Mouse (Mus musculus): ENCODE results near the gene Ift43.

Gene Ift43

GRCm38 (mm10) chr12:86132799-86133198 is 50.5 kb downstream of the Ift43 start:
- DNase-seq: peak; percentile 63

- no peak for DNase-seq
Measured at GRCm38 (mm10) chr12:86135691-86136090, 53.4 kb downstream of the Ift43 start.

GRCm38 (mm10) chr12:86138696-86139095 is 56.4 kb downstream of the Ift43 start:
- no peak for DNase-seq

- DNase-seq: no peak
Measured at GRCm38 (mm10) chr12:86142389-86142788, 60.0 kb downstream of the Ift43 start.

GRCm38 (mm10) chr12:86146246-86146645 is 63.9 kb downstream of the Ift43 start:
- no peak for DNase-seq

GRCm38 (mm10) chr12:86148271-86148670 is 65.9 kb downstream of the Ift43 start:
- DNase-seq: no peak

GRCm38 (mm10) chr12:86149087-86149486 is 66.7 kb downstream of the Ift43 start:
- no peak for DNase-seq

- DNase-seq: no peak
Measured at GRCm38 (mm10) chr12:86151941-86152340, 69.6 kb downstream of the Ift43 start.

GRCm38 (mm10) chr12:86153213-86153957 is 71.0 kb downstream of the Ift43 start:
- DNase-seq: no peak

- no peak for DNase-seq
Measured at GRCm38 (mm10) chr12:86155176-86155575, 72.8 kb downstream of the Ift43 start.

GRCm38 (mm10) chr12:86157166-86157565 is 74.8 kb downstream of the Ift43 start:
- DNase-seq: no peak

GRCm38 (mm10) chr12:86157894-86158444 is 75.6 kb downstream of the Ift43 start:
- no peak for DNase-seq

GRCm38 (mm10) chr12:86158689-86159483 is 76.5 kb downstream of the Ift43 start:
- DNase-seq: no peak

GRCm38 (mm10) chr12:86161436-86161835 is 79.1 kb downstream of the Ift43 start:
- no peak for DNase-seq

- DNase-seq: no peak
Measured at GRCm38 (mm10) chr12:86161942-86162341, 79.6 kb downstream of the Ift43 start.

GRCm38 (mm10) chr12:86162890-86163816 is 80.8 kb downstream of the Ift43 start:
- no peak for DNase-seq

GRCm38 (mm10) chr12:86166244-86166643 is 83.9 kb downstream of the Ift43 start:
- no peak for DNase-seq

GRCm38 (mm10) chr12:86167075-86167474 is 84.7 kb downstream of the Ift43 start:
- no peak for DNase-seq

- no peak for DNase-seq
Measured at GRCm38 (mm10) chr12:86168712-86169111, 86.4 kb downstream of the Ift43 start.

GRCm38 (mm10) chr12:86169195-86169594 is 86.9 kb downstream of the Ift43 start:
- no peak for DNase-seq

GRCm38 (mm10) chr12:86173314-86173713 is 91.0 kb downstream of the Ift43 start:
- peak; percentile 51 for DNase-seq

GRCm38 (mm10) chr12:86174369-86174768 is 92.0 kb downstream of the Ift43 start:
- no peak for DNase-seq

- DNase-seq: no peak
Measured at GRCm38 (mm10) chr12:86175476-86175942, 93.2 kb downstream of the Ift43 start.
